Mouse (Mus musculus) stomach, postnatal 0 days (tissue): ENCODE measurements around the gene Map3k6. TPM values are rescaled to one million over a fixed set of nuclear protein-coding genes. Genes with fewer than 3 reads are reported as not detected.

Experiments used
- ATAC-seq: fragments of 200-750 bp; cut with Nextera tagmentation; 2 replicates; pipeline ENCODE4 v1.8.0; 2017; ENCODE audit not compliant: low FRiP score, low TSS enrichment
- DNase-seq: peaks from one replicate; pipeline ENCODE4 v3.0.0-alpha.2; 2016; ENCODE audit warnings: low spot score
- H3K27ac ChIP-seq: fragments of 300-500 bp; sonication (generic); replicated peaks from 2 replicates; pipeline ENCODE4 v1.5.1; 2014; ENCODE audit warnings: mild to moderate bottlenecking, control low read depth
- H3K27me3 ChIP-seq: fragments of 300-500 bp; sonication (generic); 2 replicates; pipeline ENCODE4 v1.6.1; 2014; ENCODE audit warnings: low read length; ENCODE audit not compliant: control insufficient read depth, insufficient read depth
- H3K36me3 ChIP-seq: fragments of 300-500 bp; sonication (generic); 2 replicates; pipeline ENCODE4 v1.6.1; 2014; ENCODE audit warnings: low read length, mixed read lengths; ENCODE audit not compliant: control insufficient read depth, insufficient read depth
- H3K4me1 ChIP-seq: fragments of 300-500 bp; sonication (generic); replicated peaks from 2 replicates; pipeline ENCODE4 v1.6.1; 2014; ENCODE audit warnings: antibody characterized with exemption; ENCODE audit not compliant: control insufficient read depth, insufficient read depth
- H3K4me2 ChIP-seq: fragments of 300-500 bp; sonication (generic); replicated peaks from 2 replicates; pipeline ENCODE4 v1.6.1; 2014; ENCODE audit warnings: low read depth, mild to moderate bottlenecking, control low read depth, moderate library complexity
- H3K4me3 ChIP-seq: fragments of 300-500 bp; sonication (generic); 2 replicates; pipeline ENCODE4 v1.5.1; 2014; ENCODE audit warnings: low read depth, low read length, control low read depth
- H3K9ac ChIP-seq: fragments of 300-500 bp; sonication (generic); 2 replicates; pipeline ENCODE4 v1.6.1; 2014; ENCODE audit warnings: mild to moderate bottlenecking, low read length, control low read depth, mixed read lengths
- H3K9me3 ChIP-seq: fragments of 300-500 bp; sonication (generic); 2 replicates; pipeline ENCODE4 v1.6.1; 2016; ENCODE audit warnings: low read length; ENCODE audit not compliant: control insufficient read depth
- CTCF ChIP-seq: IDR thresholded peaks from 2 replicates; pipeline ENCODE4 v1.5.1; 2016; ENCODE audit warnings: antibody characterized with exemption, low read depth, mild to moderate bottlenecking, moderate library complexity
- EP300 ChIP-seq: optimal IDR thresholded peaks from 2 replicates; pipeline ENCODE3; 2016; ENCODE audit warnings: antibody characterized with exemption
- WGBS: fragments of 180-500 bp; shearing (Covaris S2); extraction: QIAGEN DNeasy Blood & Tissue Kit; methylation state at CpG from one replicate; pipeline ENCODE4 v1.1.7; 2014; 5-methylcytosine and 5-hydroxymethylcytosine counted together
- polyA plus RNA-seq: library from polyadenylated mRNA; unstranded; fragments of >200 nt; fragmentation: Nextera tagmentation; extraction: Ambion mirVana; gene quantifications from 2 replicates; pipeline ENCODE4 v1.2.1, GENCODE M21; 2015

Map3k6 gene
- polyA plus RNA-seq, 1 experiment from 2014 or later, result 17.6 TPM

DNA sequence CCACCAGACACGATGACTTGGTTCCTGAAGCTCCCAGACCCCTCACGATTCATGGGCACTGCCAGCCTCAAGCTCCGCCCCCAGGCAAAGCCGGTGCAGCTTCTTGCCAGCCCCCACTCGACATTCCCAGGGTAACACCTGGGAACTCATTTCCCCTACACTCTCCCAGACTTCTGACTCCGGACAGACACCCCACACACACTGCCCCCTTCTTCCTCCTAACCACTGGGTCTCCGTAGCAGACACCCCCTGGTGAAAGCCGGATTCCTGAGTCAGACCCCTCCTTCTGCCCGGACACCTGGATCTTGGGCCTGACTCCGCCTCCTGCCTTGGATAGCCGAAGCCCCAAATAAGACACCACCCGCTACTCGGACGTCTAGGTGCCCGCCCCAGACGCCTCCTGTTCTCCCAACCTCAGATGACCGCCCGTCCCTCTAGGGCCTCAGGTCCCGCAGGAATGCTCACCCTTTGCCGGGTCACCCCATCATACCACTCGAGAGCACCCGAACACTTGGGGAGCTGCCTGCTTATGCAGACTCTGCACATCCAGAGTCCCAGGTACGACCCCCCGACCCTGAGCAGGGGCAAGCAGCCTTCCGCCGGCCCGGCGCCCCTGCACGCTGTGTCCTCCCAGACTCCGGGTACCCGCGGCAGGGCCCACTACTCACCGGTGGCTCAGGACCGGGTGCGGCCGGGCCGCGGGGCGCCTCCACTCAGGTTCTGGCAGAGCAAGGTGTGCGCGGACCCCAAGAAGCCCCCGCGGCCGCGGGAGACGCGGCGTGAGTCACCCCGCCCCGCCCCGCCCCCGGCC lies 28.7 kb upstream of the Map3k6 start, which contains the start of the genes Cd164l2 and Gpr3:
TSS of gene Cd164l2 (plus strand) at position 381 of the 811 bp plus-strand sequence.
TSS of gene Gpr3 (minus strand) at position 786 of the 811 bp plus-strand sequence.
- DNase-seq (no peak), ATAC-seq (peak; percentile 30; the same call in 1 of the 2 replicates)
- 3% methylated on average over 52 of the region's 52 CpGs for WGBS
- peaks cover 2% of the 10 kb centered on the region; the same call in 1 of the 2 replicates for H3K27me3 ChIP-seq
- peak within 1 kb of the TSS; percentile 51 for H3K9ac ChIP-seq
- no peak for TF ChIP-seq EP300
- peak within 1 kb of the TSS; percentile 98 for H3K4me2 ChIP-seq
- H3K27ac ChIP-seq, result no peak within 1 kb of the TSS
- H3K36me3 ChIP-seq, result no peaks in the 10 kb centered on the region
- peak within 1 kb of the TSS; percentile 54 for H3K4me3 ChIP-seq
- H3K4me1 ChIP-seq, result 0 out of 2 replicates have a peak, but pooled peaks cover 3% of the 10 kb centered on the region
- no peaks in the 10 kb centered on the region for H3K9me3 ChIP-seq

DNA sequence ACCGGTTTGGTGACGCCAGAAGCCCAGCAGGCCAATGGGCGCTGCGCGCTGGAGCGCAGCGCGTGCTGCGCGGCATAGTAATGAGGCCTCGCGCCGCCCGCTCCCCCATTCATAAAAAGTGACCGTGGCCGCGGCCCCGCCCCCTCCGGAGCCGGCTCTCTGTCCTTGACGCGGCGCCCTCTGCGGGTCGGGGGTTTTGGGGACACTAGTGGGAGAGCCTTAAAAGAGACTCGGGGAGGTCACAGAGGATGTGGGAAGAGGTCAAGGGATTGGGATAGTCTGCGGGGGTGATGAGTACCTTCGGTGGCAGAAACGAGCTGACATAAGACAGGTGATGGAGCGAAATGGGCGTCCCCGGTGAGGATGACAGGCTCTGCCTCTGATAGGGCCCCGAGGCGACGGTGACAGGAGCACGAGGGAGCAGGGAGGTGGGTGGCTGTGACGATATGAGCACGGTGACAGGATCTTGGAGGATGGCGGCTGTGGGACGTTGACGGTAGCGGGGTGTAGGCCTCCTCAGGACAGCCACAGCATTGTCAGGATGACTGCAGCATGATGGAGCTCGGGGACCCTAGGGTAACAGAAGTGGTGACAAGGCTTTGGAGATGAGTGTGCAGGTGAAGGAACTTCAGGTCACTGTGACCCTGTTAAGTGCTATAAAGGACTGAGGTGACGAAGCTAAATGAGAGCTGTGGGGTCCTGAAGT lies 27.9 kb upstream of the Map3k6 start:
- WGBS, result 1% methylated on average over 44 of the region's 44 CpGs
- DNase-seq, result peak; percentile 84
- no peaks in the 10 kb centered on the region for H3K9me3 ChIP-seq

DNA sequence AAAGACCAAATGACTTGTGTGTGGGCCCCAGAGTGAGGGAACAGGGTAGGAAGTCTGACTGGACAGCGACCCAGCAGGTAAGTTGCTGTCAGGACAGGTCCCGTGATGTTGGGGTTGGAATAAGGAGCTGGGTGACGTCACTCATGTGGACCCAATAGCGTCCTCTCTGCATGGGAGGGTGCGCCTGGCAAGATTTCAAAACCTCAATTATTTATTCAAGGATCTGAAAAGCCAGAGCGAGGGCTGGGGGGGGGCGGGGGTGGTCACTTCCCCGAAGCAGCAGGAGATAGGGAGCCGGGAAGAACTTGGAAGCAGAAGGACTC lies 27.4 kb upstream of the Map3k6 start:
- H3K27ac ChIP-seq, result no peak overlapping the region
- H3K27me3 ChIP-seq, result peaks cover 2% of the 10 kb centered on the region; the same call in 1 of the 2 replicates
- TF ChIP-seq CTCF (peak; percentile 27; the same call in 1 of the 2 replicates), EP300 (no peak)
- ATAC-seq (peak; percentile 51), DNase-seq (peak; percentile 75)
- H3K36me3 ChIP-seq, result no peaks in the 10 kb centered on the region
- H3K4me2 ChIP-seq, result peak overlapping the region; percentile 98
- H3K4me1 ChIP-seq, result 0 out of 2 replicates have a peak, but pooled peaks cover 3% of the 10 kb centered on the region
- 3% methylated on average over 9 of the region's 9 CpGs for WGBS
- H3K4me3 ChIP-seq, result no peak overlapping the region; the same call in 1 of the 2 replicates
- H3K9ac ChIP-seq, result no peak overlapping the region
- no peaks in the 10 kb centered on the region for H3K9me3 ChIP-seq

More for the DNA sequence above, 27.9 kb upstream of the Map3k6 start:
- H3K4me2 ChIP-seq, result peak overlapping the region; percentile 98
- H3K4me3 ChIP-seq, result peak overlapping the region; percentile 54
- TF ChIP-seq EP300 (no peak), CTCF (peak; percentile 56)
- H3K36me3 ChIP-seq, result no peaks in the 10 kb centered on the region
- 0 out of 2 replicates have a peak, but pooled peaks cover 3% of the 10 kb centered on the region for H3K4me1 ChIP-seq
- H3K27me3 ChIP-seq, result peaks cover 2% of the 10 kb centered on the region; the same call in 1 of the 2 replicates
- ATAC-seq, result peak; percentile 78
- H3K27ac ChIP-seq, result no peak overlapping the region
- peak overlapping the region; percentile 31; the same call in 1 of the 2 replicates for H3K9ac ChIP-seq

DNA sequence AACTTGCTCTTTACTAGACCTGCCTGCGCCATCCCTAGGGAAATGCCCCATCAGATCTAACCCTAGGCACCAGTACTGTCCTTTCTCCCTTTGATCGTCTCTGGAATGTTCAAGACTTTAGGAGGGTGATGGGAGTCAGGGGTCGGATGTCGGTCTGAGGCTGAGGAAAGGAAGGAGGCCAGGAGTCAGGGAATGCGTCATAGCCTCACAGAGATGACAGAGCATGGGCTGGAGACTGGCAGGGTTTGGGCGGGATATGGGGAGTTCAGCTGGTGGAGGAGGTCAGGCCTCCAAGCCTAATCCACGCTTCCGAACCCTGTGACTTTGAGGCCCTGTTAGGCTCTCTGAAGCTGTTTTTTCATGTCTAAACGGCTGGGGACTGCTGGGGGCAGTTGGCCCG lies 27.0 kb upstream of the Map3k6 start:
- Histone ChIP-seq H3K4me3 (no peak overlapping the region), H3K4me2 (peak overlapping the region; percentile 98; the same call in 1 of the 2 replicates), H3K27me3 (peaks cover 2% of the 10 kb centered on the region; the same call in 1 of the 2 replicates), H3K27ac (no peak overlapping the region), H3K36me3 (no peaks in the 10 kb centered on the region), H3K4me1 (0 out of 2 replicates have a peak, but pooled peaks cover 3% of the 10 kb centered on the region), H3K9me3 (no peaks in the 10 kb centered on the region), H3K9ac (no peak overlapping the region)
- no peak for DNase-seq
- ATAC-seq, result peak; percentile 14; the same call in 1 of the 2 replicates
- 22% methylated on average over 10 of the region's 10 CpGs for WGBS
- no peak for TF ChIP-seq EP300
- no peak for TF ChIP-seq CTCF

DNA sequence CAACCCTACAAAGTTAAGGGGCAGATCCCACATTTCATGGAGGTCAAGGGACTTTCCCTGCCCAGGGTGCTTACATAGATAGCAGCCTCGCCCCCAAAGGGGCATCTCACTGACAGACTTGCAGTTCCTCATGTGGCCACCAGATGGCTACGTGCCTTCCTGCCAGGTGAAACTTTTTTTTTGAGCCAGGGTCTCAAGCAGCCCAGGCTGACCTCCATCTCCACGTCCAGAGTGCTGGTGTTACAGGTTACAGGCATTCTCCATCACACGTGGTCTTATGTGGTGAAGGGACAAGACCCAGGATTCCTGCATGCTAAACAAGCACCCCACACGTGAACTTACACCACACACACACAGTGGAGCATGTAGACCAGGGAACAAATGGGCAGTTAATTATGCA lies 23.0 kb upstream of the Map3k6 start:
- H3K27me3 ChIP-seq, result peaks cover 2% of the 10 kb centered on the region; the same call in 1 of the 2 replicates
- no peak overlapping the region for H3K4me3 ChIP-seq
- H3K27ac ChIP-seq, result no peak overlapping the region
- no peaks in the 10 kb centered on the region for H3K9me3 ChIP-seq
- H3K36me3 ChIP-seq, result no peaks in the 10 kb centered on the region
- ATAC-seq (no peak), DNase-seq (peak; percentile 59)
- WGBS, result 6% methylated on average over 5 of the region's 5 CpGs
- TF ChIP-seq EP300, result no peak
- TF ChIP-seq CTCF, result peak; percentile 93
- no peak overlapping the region for H3K4me2 ChIP-seq
- H3K4me1 ChIP-seq, result 0 out of 2 replicates have a peak, but pooled peaks cover 3% of the 10 kb centered on the region
- H3K9ac ChIP-seq, result no peak overlapping the region
